Mouse (Mus musculus): ENCODE measurements around the gene Prss22.

The Prss22 gene

GRCm38 (mm10) chr17:23998383-23998782 is 483 bp upstream of the Prss22 start:
- in situ Hi-C loops (cut with MboI; ENCODE audit: low sequenced_read_pairs): no loop called here

- in situ Hi-C loops (cut with MboI; ENCODE audit: low sequenced_read_pairs): no loop called here
Measured at GRCm38 (mm10) chr17:23995421-23995820, 2.5 kb downstream of the Prss22 start.

- in situ Hi-C loops (cut with MboI; ENCODE audit: low sequenced_read_pairs): no loop called here
Measured at GRCm38 (mm10) chr17:23994667-23995066, 3.2 kb downstream of the Prss22 start.

- in situ Hi-C loops (cut with MboI; ENCODE audit: low sequenced_read_pairs): no loop called here
Measured at GRCm38 (mm10) chr17:23993559-23994428, 4.1 kb downstream of the Prss22 start.

- in situ Hi-C loops (cut with MboI; ENCODE audit: low sequenced_read_pairs): no loop called here
Measured at GRCm38 (mm10) chr17:23992789-23993553, 4.9 kb downstream of the Prss22 start.

GRCm38 (mm10) chr17:23989802-23990201 is 8.1 kb downstream of the Prss22 start:
- in situ Hi-C loops (cut with MboI; ENCODE audit: low sequenced_read_pairs): no loop called here

GRCm38 (mm10) chr17:23984989-23985388 is 12.9 kb downstream of the Prss22 start:
- in situ Hi-C loops (cut with MboI; ENCODE audit: low sequenced_read_pairs): no loop called here

- in situ Hi-C loops (cut with MboI; ENCODE audit: low sequenced_read_pairs): no loop called here
Measured at GRCm38 (mm10) chr17:23982912-23983311, 15.0 kb downstream of the Prss22 start.

GRCm38 (mm10) chr17:23980297-23980909 is 17.5 kb downstream of the Prss22 start, which contains the start of gene Prss30:
Prss30 (minus strand) TSS chr17:23980566.
- in situ Hi-C loops (cut with MboI; ENCODE audit: low sequenced_read_pairs): no loop called here

GRCm38 (mm10) chr17:23979471-23979870 is 18.4 kb downstream of the Prss22 start:
- in situ Hi-C loops (cut with MboI; ENCODE audit: low sequenced_read_pairs): no loop called here

- in situ Hi-C loops (cut with MboI; ENCODE audit: low sequenced_read_pairs): no loop called here
Measured at GRCm38 (mm10) chr17:23976665-23977064, 21.2 kb downstream of the Prss22 start.

- in situ Hi-C loops (cut with MboI; ENCODE audit: low sequenced_read_pairs): no loop called here
Measured at GRCm38 (mm10) chr17:23971315-23971714, 26.6 kb downstream of the Prss22 start.

GRCm38 (mm10) chr17:23969231-23969630 is 28.7 kb downstream of the Prss22 start:
- in situ Hi-C loops (cut with MboI; ENCODE audit: low sequenced_read_pairs): no loop called here

- in situ Hi-C loops (cut with MboI; ENCODE audit: low sequenced_read_pairs): no loop called here
Measured at GRCm38 (mm10) chr17:23968780-23969179, 29.1 kb downstream of the Prss22 start.

GRCm38 (mm10) chr17:23966658-23967401 is 31.1 kb downstream of the Prss22 start:
- in situ Hi-C loops (cut with MboI; ENCODE audit: low sequenced_read_pairs): no loop called here

- in situ Hi-C loops (cut with MboI; ENCODE audit: low sequenced_read_pairs): no loop called here
Measured at GRCm38 (mm10) chr17:23965805-23966425, 32.0 kb downstream of the Prss22 start.

- in situ Hi-C loops (cut with MboI; ENCODE audit: low sequenced_read_pairs): no loop called here
Measured at GRCm38 (mm10) chr17:23961573-23962122, 36.3 kb downstream of the Prss22 start.

- in situ Hi-C loops (cut with MboI; ENCODE audit: low sequenced_read_pairs): no loop called here
Measured at GRCm38 (mm10) chr17:23960084-23960738, 37.7 kb downstream of the Prss22 start.

GRCm38 (mm10) chr17:23955174-23955573 is 42.7 kb downstream of the Prss22 start, which contains the start of gene Sbpl:
Sbpl (minus strand) TSS chr17:23955274.
- in situ Hi-C loops (cut with MboI; ENCODE audit: low sequenced_read_pairs): loop anchor here (5.0 kb wide), 1 partner anchor 83 kb away; no protein-coding TSS in a partner anchor
